Mouse (Mus musculus): ENCODE results near the gene Catsperg2. TPM values are rescaled to one million over a fixed set of nuclear protein-coding genes. Genes with fewer than 3 reads are reported as not detected.
"Not testable (repeated sequence)": the region's sequence is repeated elsewhere in the genome, so short reads cannot be mapped to it uniquely, and the experiment has no call there.

Catsperg2 gene
- under 1 TPM; 0.15 to 0.36 TPM for total RNA-seq (2021)

DNA sequence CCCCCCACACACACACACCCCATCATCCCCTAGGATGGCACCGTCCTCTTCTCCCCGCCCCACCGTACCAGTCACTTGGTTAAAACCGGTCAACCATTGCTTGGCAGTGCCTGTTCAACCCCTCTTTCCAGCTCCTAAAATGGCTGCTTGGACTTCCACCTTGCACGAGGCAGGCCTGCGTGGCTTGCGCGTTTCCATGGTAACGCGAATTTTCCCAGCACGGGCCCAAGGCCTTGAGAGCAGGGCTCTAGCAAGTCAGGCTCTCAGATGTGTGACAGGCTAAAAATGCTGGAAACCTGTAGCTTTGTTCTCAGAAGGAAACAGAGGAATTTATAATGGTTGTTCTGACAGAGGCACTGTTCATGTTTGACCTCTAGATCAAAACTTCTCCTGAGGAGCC, at the start of gene Catsperg2:
TSS of gene Catsperg2 (minus strand) at position 173 of the 400 bp plus-strand sequence.
- DNase-seq (ENCODE audit: extremely low spot score in 1 of 2, low spot score in 2 of 2); intact Hi-C loops (cut with DNase I): not testable (repeated sequence)

DNA sequence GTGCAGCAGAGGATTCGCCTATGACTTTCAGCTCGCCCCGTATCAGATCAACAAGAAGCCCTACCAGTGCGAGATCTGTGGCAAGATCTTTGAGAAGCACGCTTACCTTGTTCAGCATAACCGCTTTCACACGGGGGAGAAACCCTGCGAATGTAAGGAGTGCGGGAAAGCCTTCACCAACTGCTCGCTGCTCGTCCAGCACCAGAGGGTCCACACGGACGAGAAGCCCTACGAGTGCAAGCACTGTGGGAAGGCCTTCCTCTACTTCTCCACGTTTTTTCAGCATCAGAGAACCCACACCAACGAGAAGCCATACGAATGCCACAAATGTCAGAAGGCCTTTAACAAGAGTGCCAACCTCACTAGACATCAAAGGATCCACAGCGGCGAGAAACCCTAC, 49.7 kb upstream of the Catsperg2 start:
- intact Hi-C loops (cut with DNase I): no loop called here

DNA sequence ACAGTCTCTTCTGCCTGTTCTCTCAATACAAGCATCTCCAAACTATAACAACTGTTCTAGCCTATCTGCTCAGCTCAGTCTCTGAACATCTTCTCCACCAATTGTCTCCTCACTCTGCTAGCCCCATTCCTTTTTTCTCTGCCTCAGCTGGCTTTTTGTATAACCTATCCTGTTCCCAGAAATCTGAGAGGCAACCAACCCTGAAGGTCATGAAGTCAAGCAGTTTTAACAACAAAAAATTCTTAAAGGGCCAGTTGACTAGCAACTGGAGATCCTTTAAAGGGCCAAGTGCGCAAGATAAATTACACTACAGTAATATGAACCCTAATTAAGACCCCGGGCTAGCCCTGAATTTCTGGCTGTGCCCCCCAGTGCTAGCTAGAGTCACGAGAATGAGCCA, 47.5 kb upstream of the Catsperg2 start:
- intact Hi-C loops (cut with DNase I): no loop called here

More for the DNA sequence above, 49.7 kb upstream of the Catsperg2 start:
- DNase-seq (ENCODE audit: extremely low spot score in 1 of 2, low spot score in 2 of 2): no peak

DNA sequence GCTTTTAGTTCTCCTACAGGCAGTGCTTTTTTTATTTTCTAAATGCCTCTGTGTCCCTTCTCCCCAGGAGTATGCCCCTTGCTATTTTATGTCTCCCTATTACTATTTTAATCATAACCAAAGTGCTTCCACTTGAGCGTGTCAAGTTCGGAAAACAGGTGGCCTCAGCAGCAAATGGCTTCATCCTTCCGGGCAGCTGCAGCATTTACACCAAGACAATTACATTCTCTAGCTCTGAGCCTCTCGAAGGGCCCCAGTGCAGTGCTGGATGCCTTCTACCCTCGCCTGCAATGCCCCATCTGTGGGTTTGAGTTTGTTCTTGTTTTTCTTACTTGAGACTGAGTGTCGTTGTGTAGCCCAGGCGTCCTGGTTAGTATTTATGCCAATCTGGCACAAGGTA, 46.7 kb upstream of the Catsperg2 start:
- no peak for DNase-seq (ENCODE audit: extremely low spot score in 1 of 2, low spot score in 2 of 2)
- intact Hi-C loops (cut with DNase I): no loop called here

More for the DNA sequence above, 47.5 kb upstream of the Catsperg2 start:
- no peak for DNase-seq (ENCODE audit: extremely low spot score in 1 of 2, low spot score in 2 of 2)

DNA sequence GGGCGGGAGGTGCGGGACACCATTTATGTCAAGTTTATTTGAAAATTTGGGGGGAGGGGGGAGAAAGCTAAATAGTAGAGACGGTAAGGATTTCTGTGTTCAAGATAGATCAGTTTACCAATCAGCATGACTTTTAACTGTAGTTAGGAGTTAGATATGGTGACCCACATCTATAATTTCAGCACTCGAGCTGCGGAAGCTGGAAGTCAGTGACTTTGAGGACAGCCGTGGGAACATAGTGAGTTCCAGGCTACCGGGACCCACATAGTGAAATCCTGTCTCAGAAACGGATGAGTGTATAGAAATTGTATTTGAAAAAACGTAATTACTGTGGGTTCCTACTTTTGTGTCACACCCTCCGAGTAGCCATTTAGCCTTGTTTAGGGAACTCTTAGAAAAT, 42.1 kb upstream of the Catsperg2 start:
- no peak for DNase-seq (ENCODE audit: extremely low spot score in 1 of 2, low spot score in 2 of 2)
- intact Hi-C loops (cut with DNase I): no loop called here

DNA sequence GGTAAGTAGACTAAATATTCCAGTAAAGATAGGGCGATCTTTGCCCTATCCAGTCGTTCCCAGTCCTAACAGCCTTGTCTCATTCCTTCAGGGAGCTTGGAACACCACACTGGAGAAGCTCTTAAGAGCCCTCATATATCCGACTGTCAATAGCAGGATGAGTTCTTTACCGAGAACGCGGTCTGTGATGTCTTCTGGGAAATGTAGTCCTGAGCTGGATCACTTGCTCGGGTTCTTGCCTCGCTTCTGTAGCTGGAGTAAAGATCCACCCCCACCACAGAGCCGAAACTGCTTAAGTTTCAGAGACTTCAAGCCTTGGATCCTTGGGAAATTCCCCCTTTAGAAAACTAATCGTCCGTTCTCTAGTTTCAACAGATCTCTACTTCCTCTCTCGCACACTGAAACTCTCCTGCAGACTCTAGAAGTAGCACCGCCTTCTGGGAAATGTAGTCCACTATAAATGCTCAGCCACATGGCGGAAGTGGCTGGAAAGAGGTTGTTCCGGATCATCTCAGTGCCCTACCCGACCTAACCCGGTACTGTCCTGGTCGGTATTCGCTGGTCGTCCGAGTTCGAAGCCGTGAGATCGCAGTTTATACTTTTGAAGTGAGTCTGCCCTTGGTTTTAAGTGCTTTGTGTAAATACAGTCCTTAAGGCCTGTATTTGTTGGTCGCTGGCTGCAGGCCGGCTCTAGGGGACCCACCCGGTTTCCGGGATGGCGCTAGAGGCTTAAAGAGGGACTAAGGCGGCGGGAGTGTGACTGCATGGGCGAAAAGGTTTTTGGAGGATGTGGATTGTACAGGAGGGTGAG, 41.5 kb upstream of the Catsperg2 start, which contains the start of gene Zfp84:
TSS of gene Zfp84 (plus strand) at position 463 of the 811 bp plus-strand sequence.
- intact Hi-C loops (cut with DNase I): no loop called here

DNA sequence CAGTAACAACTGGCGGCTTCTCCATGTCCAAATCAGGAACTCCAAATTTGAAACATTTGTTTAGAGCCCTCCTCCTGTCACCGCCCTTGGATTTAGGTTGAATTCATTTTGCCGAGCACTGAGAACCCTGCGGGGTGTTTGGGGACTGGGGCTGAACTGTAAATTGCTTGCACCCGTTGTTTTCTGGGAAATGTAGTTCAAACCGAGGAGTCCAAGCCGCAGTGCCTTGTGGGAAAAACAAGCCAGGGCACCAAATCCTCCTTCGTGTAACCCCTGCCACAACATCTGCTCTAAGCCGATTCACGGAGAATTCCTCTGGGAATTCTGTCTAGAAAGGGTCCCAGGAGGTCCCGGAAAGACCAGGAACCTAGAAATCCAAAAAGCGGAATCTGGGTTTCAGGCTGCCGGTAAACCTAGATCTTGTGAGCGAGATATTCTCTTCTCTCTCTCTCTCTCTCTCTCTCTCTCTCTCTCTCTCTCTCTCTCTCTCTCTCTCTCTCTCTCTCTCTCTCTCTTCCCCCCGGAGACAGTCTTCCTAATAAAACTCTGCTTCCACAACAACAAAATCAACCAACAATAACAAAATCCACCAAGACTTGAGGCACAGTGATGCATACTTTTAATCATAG, 40.3 kb upstream of the Catsperg2 start:
- intact Hi-C loops (cut with DNase I): no loop called here
- DNase-seq (ENCODE audit: extremely low spot score in 1 of 2, low spot score in 2 of 2): peak; percentile 82 to 87

More for the DNA sequence above, 41.5 kb upstream of the Catsperg2 start, which contains the start of gene Zfp84:
- DNase-seq (ENCODE audit: extremely low spot score in 1 of 2, low spot score in 2 of 2): peak; percentile 88 to 93

DNA sequence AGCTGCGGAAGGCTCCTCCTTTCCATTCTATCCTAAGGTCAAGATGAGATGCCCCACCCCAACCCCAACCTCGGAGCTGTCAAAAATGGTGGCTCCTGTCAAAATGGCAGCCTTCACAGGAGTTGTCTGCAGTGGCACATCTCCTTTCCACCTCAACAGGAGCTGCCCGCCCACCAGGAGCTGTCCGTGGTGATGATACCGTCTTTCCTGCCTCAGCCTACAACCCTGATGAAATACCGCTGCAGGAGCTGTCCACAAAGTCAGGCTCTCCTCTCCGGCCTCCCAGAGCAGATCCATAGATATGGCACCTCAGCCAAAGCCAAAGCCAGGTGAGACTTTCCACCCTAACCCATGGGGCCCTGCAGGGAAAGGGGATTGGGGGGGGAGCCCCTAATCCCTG, 37.9 kb upstream of the Catsperg2 start:
- no peak for DNase-seq (ENCODE audit: extremely low spot score in 1 of 2, low spot score in 2 of 2)
- intact Hi-C loops (cut with DNase I): no loop called here

DNA sequence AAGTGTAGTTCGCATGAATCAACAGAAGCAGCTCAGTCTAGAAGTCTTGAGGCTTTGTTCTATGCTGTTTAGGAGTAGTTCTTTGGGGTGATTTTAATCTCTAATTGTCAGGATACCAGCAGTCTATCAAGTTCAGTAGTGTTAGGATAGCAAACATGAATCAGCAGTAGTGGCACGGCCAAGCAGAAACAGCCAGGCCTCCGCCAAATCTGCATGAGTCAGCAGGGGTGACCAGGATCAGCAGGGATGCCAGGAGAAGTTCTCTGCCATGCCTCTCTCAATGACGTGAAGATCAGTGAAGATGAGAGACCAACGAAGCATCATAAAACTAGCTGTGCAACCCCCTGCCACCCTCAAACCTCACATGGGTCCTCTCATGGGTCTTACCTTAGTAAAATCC, 33.6 kb upstream of the Catsperg2 start:
- DNase-seq (ENCODE audit: extremely low spot score in 1 of 2, low spot score in 2 of 2): no peak
- intact Hi-C loops (cut with DNase I): no loop called here

DNA sequence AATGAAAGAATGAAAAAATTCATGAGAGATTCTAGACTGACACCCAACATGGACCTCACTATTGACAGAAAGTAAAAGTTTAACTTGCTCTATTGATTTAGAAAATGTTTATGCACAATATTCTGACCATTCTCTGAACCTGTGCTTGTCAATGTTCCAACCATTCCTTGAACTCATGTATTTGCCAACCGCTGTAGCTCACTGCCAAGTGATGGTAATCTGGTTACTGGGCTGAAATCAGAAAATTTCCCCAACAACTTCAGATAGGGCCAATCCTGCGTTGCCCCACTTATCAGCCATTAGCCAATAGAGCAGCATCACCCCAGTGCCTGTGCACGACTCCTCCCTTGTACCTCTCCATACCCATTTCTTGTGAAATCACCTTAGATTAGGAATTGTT, 15.4 kb upstream of the Catsperg2 start:
- intact Hi-C loops (cut with DNase I): no loop called here
- DNase-seq (ENCODE audit: extremely low spot score in 1 of 2, low spot score in 2 of 2): no peak

DNA sequence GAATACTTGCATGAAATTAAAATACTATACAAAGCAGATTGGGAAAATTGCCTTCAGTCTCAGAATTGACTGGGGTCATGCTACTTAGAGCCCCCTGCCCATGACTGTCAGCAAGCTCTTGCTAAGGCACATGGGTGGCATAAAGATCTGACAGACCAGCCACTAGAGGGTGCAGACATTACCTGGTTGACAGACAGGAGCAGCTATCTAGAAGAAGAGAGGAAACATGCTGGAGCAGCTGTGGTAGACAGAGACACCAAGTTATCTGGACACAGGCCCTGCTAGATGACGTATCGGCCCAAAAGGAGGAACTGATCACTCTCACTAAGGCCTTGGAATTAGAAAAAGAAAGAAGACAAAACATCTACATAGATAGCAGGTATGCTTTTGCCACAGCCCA, 1.2 kb upstream of the Catsperg2 start:
- DNase-seq (ENCODE audit: extremely low spot score in 1 of 2, low spot score in 2 of 2): no peak
- intact Hi-C loops (cut with DNase I): no loop called here

DNA sequence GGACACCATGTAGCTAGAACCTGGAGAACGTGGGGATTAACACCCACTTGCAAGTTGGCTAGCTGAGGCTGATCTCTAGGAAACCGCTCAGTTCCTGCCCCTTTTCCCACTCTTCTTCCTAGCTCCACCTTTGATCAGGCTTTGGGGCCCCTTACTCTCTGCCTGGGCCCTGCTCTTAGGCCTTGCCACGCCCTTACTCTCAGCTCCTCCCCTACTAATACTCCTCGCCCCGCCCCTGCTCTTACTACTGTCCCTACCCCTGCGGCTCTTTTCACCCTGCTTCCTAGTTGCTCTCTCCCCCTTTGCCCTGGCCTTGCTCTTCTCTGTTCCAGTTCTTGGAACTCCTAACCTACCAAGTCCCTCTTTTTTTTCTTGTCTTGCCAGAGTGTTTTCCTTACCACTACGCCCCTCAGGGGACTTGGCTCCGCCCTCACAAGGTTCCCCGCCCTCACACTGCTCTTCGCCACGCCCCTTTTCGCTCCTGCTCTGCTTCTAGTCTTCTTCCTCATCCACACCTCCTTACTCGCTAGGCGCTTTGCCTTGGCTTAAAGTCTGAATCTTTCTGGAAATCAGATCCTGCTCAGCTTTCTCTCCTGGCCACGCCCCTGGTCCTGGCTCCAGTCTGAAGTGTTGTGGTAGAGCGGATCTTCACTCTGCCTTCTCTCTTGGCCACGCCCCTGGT, 1.2 kb downstream of the Catsperg2 start:
- intact Hi-C loops (cut with DNase I); DNase-seq (ENCODE audit: extremely low spot score in 1 of 2, low spot score in 2 of 2): not testable (repeated sequence)

DNA sequence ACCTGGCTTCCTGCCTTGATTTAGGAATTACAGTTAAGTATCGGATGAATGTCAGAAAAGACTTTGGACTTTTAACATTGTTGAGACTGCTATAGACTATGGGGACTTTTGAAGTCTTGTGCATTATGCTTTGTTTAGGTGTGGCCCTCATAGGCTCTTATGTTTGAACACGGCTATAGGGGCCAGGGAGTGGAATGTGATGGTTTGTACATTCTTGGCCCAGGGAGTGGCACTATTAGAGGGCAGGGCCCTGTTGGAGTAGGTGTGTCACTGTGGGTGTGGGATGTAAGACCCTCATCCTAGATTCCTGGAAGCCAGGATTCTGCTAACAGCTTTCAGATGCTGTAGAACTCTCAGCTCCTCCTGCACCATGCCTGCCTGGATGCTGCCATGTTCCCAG, 17.9 kb downstream of the Catsperg2 start:
- intact Hi-C loops (cut with DNase I): not testable (repeated sequence)

DNA sequence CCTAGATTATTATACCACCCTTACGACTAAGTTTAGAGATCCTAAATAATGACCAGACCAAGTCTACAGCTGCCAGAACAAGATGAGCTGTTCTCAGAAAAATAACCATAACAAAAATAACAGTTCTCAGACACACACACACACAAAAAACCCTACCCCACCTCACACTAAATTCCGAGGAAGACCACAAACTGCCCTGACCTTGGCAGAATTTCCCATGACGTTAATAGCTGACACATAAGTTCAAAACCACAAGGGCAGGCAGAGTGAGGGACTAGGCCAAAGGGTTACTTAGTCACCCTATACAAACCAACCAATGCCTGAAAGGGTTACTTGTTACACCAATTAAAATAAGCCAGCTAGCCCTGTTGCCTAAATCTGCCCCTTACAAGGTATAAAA, 31.6 kb downstream of the Catsperg2 start:
- intact Hi-C loops (cut with DNase I); DNase-seq (ENCODE audit: extremely low spot score in 1 of 2, low spot score in 2 of 2): not testable (repeated sequence)

More for the DNA sequence above, 17.9 kb downstream of the Catsperg2 start:
- DNase-seq (ENCODE audit: extremely low spot score in 1 of 2, low spot score in 2 of 2): not testable (repeated sequence)

DNA sequence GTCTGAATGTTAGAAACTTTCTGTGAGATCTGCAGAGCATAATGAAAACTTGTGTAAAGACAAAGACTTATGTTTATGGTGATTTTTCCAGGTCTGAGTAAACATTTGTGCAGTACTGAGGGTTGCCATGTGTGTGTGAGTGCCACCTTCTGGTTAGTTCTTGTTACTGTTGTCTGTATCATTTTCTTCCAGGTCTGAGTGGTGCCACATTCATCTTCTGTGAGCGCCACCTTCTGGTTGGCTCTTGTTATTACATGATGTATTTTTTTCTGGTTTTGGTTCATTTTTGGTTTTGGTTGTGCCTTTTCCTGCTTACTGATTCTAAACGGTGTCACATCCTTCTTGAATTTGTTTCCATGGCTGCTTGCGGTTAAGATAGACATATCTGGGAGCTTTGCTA, 45.0 kb downstream of the Catsperg2 start:
- peak in 1 of 2 experiments; percentile 19 for DNase-seq (ENCODE audit: extremely low spot score in 1 of 2, low spot score in 2 of 2)
- intact Hi-C loops (cut with DNase I): no loop called here

Small RNA genes lying within 50 kb of the gene (microRNA-seq; reads per million reads assigned to microRNA genes)
- 2.6 reads per million for gene Mir1964

Other genes with a start within 250 kb of the Catsperg2 start
- 10 to 100 TPM; 50.4 to 53.7 TPM for gene Sipa1l3, start 208.4 kb downstream of the Catsperg2 start, total RNA-seq (2021)
- gene Zfp84, start 41.5 kb upstream of the Catsperg2 start, total RNA-seq (2021): 10 to 100 TPM; 15.0 to 16.6 TPM
- 10 to 100 TPM; 10.4 to 10.8 TPM for gene Zfp30, start 57.0 kb upstream of the Catsperg2 start, total RNA-seq (2021)
- 10 to 100 TPM; 20.1 to 22.2 TPM for gene Zfp790, start 89.1 kb upstream of the Catsperg2 start, total RNA-seq (2021)
- 10 to 100 TPM; 17.0 to 24.6 TPM for gene Zfp940, start 126.6 kb upstream of the Catsperg2 start, total RNA-seq (2021)
- gene Zfp420, start 132.9 kb upstream of the Catsperg2 start, total RNA-seq (2021): 10 to 100 TPM; 14.6 to 14.7 TPM
- 10 to 100 TPM; 21.4 to 21.9 TPM for gene Zfp27, start 179.5 kb upstream of the Catsperg2 start, total RNA-seq (2021)
- 1 to 10 TPM; 7.9 to 8.0 TPM for gene Zfp383, start 181.2 kb upstream of the Catsperg2 start, total RNA-seq (2021)
- 10 to 100 TPM; 22.6 to 23.4 TPM for gene Zfp74, start 227.1 kb upstream of the Catsperg2 start, total RNA-seq (2021)

Data from left cerebral cortex, postnatal 10 days (tissue).